Mouse (Mus musculus) liver, postnatal 0 days (tissue): ENCODE results near the gene Txndc16. TPM values are rescaled to one million over a fixed set of nuclear protein-coding genes. Genes with fewer than 3 reads are reported as not detected.
A peak's percentile ranks its signal among the peaks of the same experiment; 100 is the strongest.

Experiments used
- ATAC-seq: fragments of 200-750 bp; cut with Nextera tagmentation; 2 replicates; pipeline ENCODE4 v1.8.0; 2017; ENCODE audit warnings: mild to moderate bottlenecking, moderate library complexity
- DNase-seq: peaks from one replicate; pipeline ENCODE4 v3.0.0-alpha.2; 2016
- H3K27ac ChIP-seq: fragments of 300-500 bp; sonication (generic); 2 replicates; pipeline ENCODE4 v1.5.1; 2014; ENCODE audit warnings: antibody characterized with exemption, moderate library complexity, mild to moderate bottlenecking, low read depth
- H3K27me3 ChIP-seq: fragments of 300-500 bp; sonication (generic); 2 replicates; pipeline ENCODE4 v1.6.1; 2014; ENCODE audit warnings: low read length, control low read depth, mixed read lengths; ENCODE audit not compliant: insufficient read depth
- H3K36me3 ChIP-seq: fragments of 300-500 bp; sonication (generic); replicated peaks from 2 replicates; pipeline ENCODE4 v1.6.1; 2014; ENCODE audit warnings: mild to moderate bottlenecking, control low read depth, low read length, moderate library complexity, mixed read lengths; ENCODE audit not compliant: insufficient read depth
- H3K4me1 ChIP-seq: fragments of 300-500 bp; sonication (generic); 2 replicates; pipeline ENCODE4 v1.6.1; 2014; ENCODE audit warnings: antibody characterized with exemption, mild to moderate bottlenecking, control low read depth; ENCODE audit not compliant: insufficient read depth
- H3K4me2 ChIP-seq: fragments of 300-500 bp; sonication (generic); 2 replicates; pipeline ENCODE4 v1.6.1; 2014; ENCODE audit warnings: low read depth, mild to moderate bottlenecking, low read length, moderate library complexity, mixed read lengths
- H3K4me3 ChIP-seq: fragments of 300-500 bp; sonication (generic); 2 replicates; pipeline ENCODE4 v1.5.1; 2014; ENCODE audit warnings: low read depth, low read length
- H3K9ac ChIP-seq: fragments of 300-500 bp; sonication (generic); replicated peaks from 2 replicates; pipeline ENCODE4 v1.6.1; 2014; ENCODE audit warnings: mild to moderate bottlenecking, moderate library complexity
- H3K9me3 ChIP-seq: fragments of 300-500 bp; sonication (generic); 2 replicates; pipeline ENCODE4 v1.6.1; 2016; ENCODE audit warnings: mild to moderate bottlenecking, control low read depth, low read length, mixed read lengths
- CTCF ChIP-seq: sonication (generic); IDR thresholded peaks from 2 replicates; pipeline ENCODE4 v1.5.1; 2016; ENCODE audit warnings: antibody characterized with exemption, low read depth
- EP300 ChIP-seq: IDR thresholded peaks from 2 replicates; pipeline ENCODE4 v1.6.1; 2016; ENCODE audit warnings: antibody characterized with exemption, low read depth, mild to moderate bottlenecking
- WGBS: fragments of 180-500 bp; shearing (Covaris S2); extraction: QIAGEN DNeasy Blood & Tissue Kit; methylation state at CpG from one replicate; pipeline ENCODE4 v1.1.7; 2014; ENCODE audit not compliant: insufficient replicate concordance; 5-methylcytosine and 5-hydroxymethylcytosine counted together
- polyA plus RNA-seq: library from polyadenylated mRNA; unstranded; fragments of >200 nt; fragmentation: Nextera tagmentation; extraction: Ambion mirVana; gene quantifications from 2 replicates; pipeline ENCODE4 v1.2.1, GENCODE M21; 2015

The Txndc16 gene
- polyA plus RNA-seq, 1 experiment from 2014 or later, result 2.1 TPM

GRCm38 (mm10) chr14:45219281-45220089, 643 bp downstream of the Txndc16 start, which contains the start of gene Gpr137c:
Gpr137c (plus strand) TSS chr14:45219717.
- WGBS, result 1% methylated on average over 43 of the region's 86 CpGs
- Histone ChIP-seq H3K4me3 (peak within 1 kb of the TSS; percentile 70), H3K27me3 (0 out of 2 replicates have a peak, but pooled peaks cover 2% of the 10 kb centered on the region), H3K4me1 (peaks cover 29% of the 10 kb centered on the region), H3K9ac (peak within 1 kb of the TSS; percentile 87), H3K9me3 (no peaks in the 10 kb centered on the region), H3K27ac (peak within 1 kb of the TSS; percentile 97), H3K4me2 (peak within 1 kb of the TSS; percentile 99), H3K36me3 (no peaks in the 10 kb centered on the region)
- DNase-seq (peak; percentile 97), ATAC-seq (peak; percentile 98)
- TF ChIP-seq EP300 (no peak), CTCF (no peak)

DNA sequence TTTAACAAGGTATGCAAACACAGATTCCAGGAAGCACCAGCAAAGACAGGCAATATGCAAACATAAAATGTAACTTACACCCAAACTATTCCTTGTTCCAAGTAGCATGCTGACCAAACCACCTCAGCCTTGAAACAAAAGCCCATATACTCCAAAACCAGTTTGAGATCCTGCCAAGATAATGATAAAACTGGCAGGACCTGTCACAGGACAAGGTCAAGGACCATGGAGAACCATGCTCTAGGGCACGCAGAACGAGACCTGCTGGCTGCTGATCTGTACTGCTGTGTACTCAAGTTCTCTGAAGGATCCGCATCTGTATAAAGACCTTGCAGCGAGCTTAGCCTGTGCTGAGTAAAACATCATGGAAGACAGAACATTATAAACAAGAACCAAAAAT, 2.4 kb downstream of the Txndc16 start:
- ATAC-seq (no peak), DNase-seq (no peak)
- no peaks in the 10 kb centered on the region; the same call in 1 of the 2 replicates for H3K36me3 ChIP-seq
- no peak overlapping the region for H3K9ac ChIP-seq
- 72% methylated on average over 4 of the region's 4 CpGs for WGBS
- no peak for TF ChIP-seq EP300
- no peak for TF ChIP-seq CTCF
- no peak overlapping the region for H3K4me2 ChIP-seq
- H3K27me3 ChIP-seq, result 0 out of 2 replicates have a peak, but pooled peaks cover 2% of the 10 kb centered on the region
- peaks cover 29% of the 10 kb centered on the region for H3K4me1 ChIP-seq
- H3K9me3 ChIP-seq, result no peaks in the 10 kb centered on the region
- no peak overlapping the region for H3K4me3 ChIP-seq
- no peak overlapping the region for H3K27ac ChIP-seq

GRCm38 (mm10) chr14:45216711-45217340, 3.3 kb downstream of the Txndc16 start:
- no peaks in the 10 kb centered on the region; the same call in 1 of the 2 replicates for H3K36me3 ChIP-seq
- H3K4me2 ChIP-seq, result no peak overlapping the region
- DNase-seq (no peak), ATAC-seq (no peak)
- H3K4me1 ChIP-seq, result peaks cover 29% of the 10 kb centered on the region
- no peak overlapping the region for H3K4me3 ChIP-seq
- WGBS, result 84% methylated on average over 9 of the region's 9 CpGs
- H3K9ac ChIP-seq, result no peak overlapping the region
- H3K27ac ChIP-seq, result no peak overlapping the region
- H3K9me3 ChIP-seq, result no peaks in the 10 kb centered on the region
- 0 out of 2 replicates have a peak, but pooled peaks cover 2% of the 10 kb centered on the region for H3K27me3 ChIP-seq
- TF ChIP-seq EP300 (no peak), CTCF (no peak)

DNA sequence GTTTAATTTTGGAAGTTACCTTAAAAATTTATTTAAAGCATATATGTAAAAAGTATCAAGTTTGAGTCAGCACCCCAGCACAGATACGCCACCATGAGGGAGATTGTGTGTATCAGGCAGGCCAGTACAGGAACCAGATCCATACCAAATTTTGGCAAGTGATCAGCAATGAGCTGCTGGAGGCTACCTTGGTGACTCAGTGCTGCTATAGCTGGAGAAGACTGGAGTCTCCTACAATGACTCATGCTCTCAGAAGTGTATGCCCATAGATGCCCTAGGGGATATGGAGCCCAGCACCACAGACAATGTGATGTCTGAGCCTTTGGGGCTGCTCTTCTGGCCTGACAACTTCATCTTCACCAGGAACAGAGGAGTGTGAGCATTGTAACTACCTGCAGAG, 8.7 kb downstream of the Txndc16 start:
- Histone ChIP-seq H3K4me2 (no peak overlapping the region), H3K27me3 (no peaks in the 10 kb centered on the region), H3K4me3 (no peak overlapping the region), H3K36me3 (peaks cover 7% of the 10 kb centered on the region; the same call in 1 of the 2 replicates), H3K4me1 (no peaks in the 10 kb centered on the region), H3K27ac (no peak overlapping the region), H3K9ac (no peak overlapping the region), H3K9me3 (no peaks in the 10 kb centered on the region)
- TF ChIP-seq CTCF (no peak), EP300 (no peak)
- ATAC-seq (no peak), DNase-seq (no peak)
- 72% methylated on average over 1 of the region's 1 CpGs for WGBS

GRCm38 (mm10) chr14:45210683-45211082, 9.4 kb downstream of the Txndc16 start:
- Histone ChIP-seq H3K4me2 (no peak overlapping the region), H3K27me3 (no peaks in the 10 kb centered on the region), H3K36me3 (peaks cover 7% of the 10 kb centered on the region; the same call in 1 of the 2 replicates), H3K9ac (no peak overlapping the region), H3K27ac (no peak overlapping the region), H3K4me1 (no peaks in the 10 kb centered on the region), H3K4me3 (no peak overlapping the region), H3K9me3 (no peaks in the 10 kb centered on the region)
- ATAC-seq (no peak), DNase-seq (no peak)
- no peak for TF ChIP-seq EP300
- TF ChIP-seq CTCF, result no peak
- 77% methylated on average over 4 of the region's 4 CpGs for WGBS

- no peaks in the 10 kb centered on the region for H3K36me3 ChIP-seq
- no peak overlapping the region for H3K4me3 ChIP-seq
- DNase-seq (no peak), ATAC-seq (no peak)
- no peaks in the 10 kb centered on the region for H3K4me1 ChIP-seq
- no peak overlapping the region for H3K27ac ChIP-seq
- no peak overlapping the region for H3K9ac ChIP-seq
- H3K4me2 ChIP-seq, result no peak overlapping the region
- H3K27me3 ChIP-seq, result no peaks in the 10 kb centered on the region
- TF ChIP-seq EP300, result no peak
- TF ChIP-seq CTCF, result no peak
- no peaks in the 10 kb centered on the region for H3K9me3 ChIP-seq
These were observed 19.5 kb downstream of the Txndc16 start for GRCm38 (mm10) chr14:45200607-45201006.
